Mouse (Mus musculus) ES-E14 (cell line): ENCODE measurements around the gene Atxn1.

Experiments used
- CHD2 ChIP-seq: IDR thresholded peaks from 2 replicates; pipeline ENCODE4 v1.6.1; 2014; ENCODE audit warnings: mild to moderate bottlenecking, low read depth, low read length, inconsistent platforms
- MAFK ChIP-seq: IDR thresholded peaks from 2 replicates; pipeline ENCODE4 v1.6.1; 2014; ENCODE audit warnings: mild to moderate bottlenecking, low read depth, low read length, inconsistent platforms; ENCODE audit not compliant: insufficient read depth
- ZC3H11A ChIP-seq: IDR thresholded peaks from 2 replicates; pipeline ENCODE4 v1.6.1; 2012; ENCODE audit warnings: low read depth, mild to moderate bottlenecking, inconsistent platforms, low read length, borderline replicate concordance

DNA sequence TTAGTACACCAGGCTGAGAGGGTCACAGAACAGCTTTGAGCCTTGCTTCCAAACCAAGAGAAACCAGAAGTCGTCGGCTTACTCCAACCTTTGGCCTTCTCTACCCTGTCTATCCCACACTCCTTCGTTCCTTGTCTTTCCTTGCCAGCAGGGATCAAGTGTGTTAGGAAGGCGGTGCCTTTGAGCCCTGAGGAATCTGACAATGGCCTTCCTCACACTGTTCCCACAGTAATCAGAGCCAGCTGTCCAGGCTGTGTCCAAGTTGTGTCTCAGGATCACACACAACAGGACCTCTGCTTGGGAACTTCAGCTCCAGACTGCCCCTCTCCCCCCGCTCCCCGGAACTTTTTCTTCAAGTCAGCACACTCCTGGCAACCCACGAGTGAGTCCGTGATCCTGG is 215.6 kb downstream of the Atxn1 start:
- TF ChIP-seq MAFK (no peak), CHD2 (no peak), ZC3H11A (no peak)
